ENCODE assay signal across 8 mouse cellular contexts in genomic region chr15:63340322-63341060, GRCm38 (mm10).
DNase-seq lines count a peak whose midpoint lies in the region; ATAC-seq lines count a peak whose summit lies in the region.

No protein-coding gene starts in this region.

- WGBS in heart, embryonic 16.5 days = 15% methylated on average over 6 of the region's 6 CpGs
- 39% methylated on average over 6 of the region's 6 CpGs for WGBS in neural tube, embryonic 14.5 days

- H3K9me3 ChIP-seq in heart, embryonic 16.5 days (replicated peaks; ENCODE audit: control insufficient read depth, low read length) = peaks cover 2% of the 10 kb centered on the region; the same call in 1 of the 2 replicates
- no peaks in the 10 kb centered on the region for H3K9me3 ChIP-seq in neural tube, embryonic 14.5 days (ENCODE audit: control insufficient read depth, low read length)

- H3K27ac ChIP-seq in heart, embryonic 16.5 days (ENCODE audit: low read length) = peak overlapping the region; percentile 43
- H3K27ac ChIP-seq in neural tube, embryonic 14.5 days (ENCODE audit: low read depth, low read length) = no peak overlapping the region

- peaks cover 13% of the 10 kb centered on the region for H3K4me1 ChIP-seq in heart, embryonic 16.5 days (ENCODE audit: control insufficient read depth, insufficient read depth, low read length)
- no peaks in the 10 kb centered on the region for H3K4me1 ChIP-seq in neural tube, embryonic 14.5 days (ENCODE audit: control insufficient read depth, insufficient read depth, low read length)

- ATAC-seq in heart, embryonic 16.5 days (replicated peaks; ENCODE audit: extremely low read depth, insufficient read depth, low FRiP score) = peak; percentile 96
- ATAC-seq in neural tube, embryonic 14.5 days (ENCODE audit: low read depth) = peak; percentile 41; the same call in 1 of the 2 replicates
- ATAC-seq in megakaryocyte progenitor cell, adult 5-6 weeks (replicated peaks; ENCODE audit: poor library complexity) = no peak

- no peaks in the 10 kb centered on the region for H3K27me3 ChIP-seq in heart, embryonic 16.5 days (ENCODE audit: control insufficient read depth, insufficient read depth, low read length)
- H3K27me3 ChIP-seq in neural tube, embryonic 14.5 days (ENCODE audit: control insufficient read depth, insufficient read depth, low read length) = no peaks in the 10 kb centered on the region

- H3K4me3 ChIP-seq in heart, embryonic 16.5 days (ENCODE audit: low read length) = no peak overlapping the region
- no peak overlapping the region for H3K4me3 ChIP-seq in neural tube, embryonic 14.5 days (ENCODE audit: low read depth, low read length)

- H3K4me2 ChIP-seq in heart, embryonic 16.5 days (ENCODE audit: low read depth, low read length) = no peak overlapping the region
- H3K4me2 ChIP-seq in neural tube, embryonic 14.5 days (ENCODE audit: low read depth, low read length) = no peak overlapping the region

- peak; percentile 72 for DNase-seq in urinary bladder, postnatal 14 days (ENCODE audit: low spot score)
- no peak for DNase-seq in urinary bladder, adult 2 months (ENCODE audit: low spot score)
- DNase-seq in fibroblast of lung, adult 2 months (ENCODE audit: low read depth) = peak; percentile 89
- peak; percentile 71 to 83 for DNase-seq in kidney, postnatal 4 days
- DNase-seq in thymus, postnatal 4 days = peak; percentile 40

- no peaks in the 10 kb centered on the region for H3K36me3 ChIP-seq in heart, embryonic 16.5 days (ENCODE audit: control insufficient read depth, insufficient read depth)
- no peaks in the 10 kb centered on the region for H3K36me3 ChIP-seq in neural tube, embryonic 14.5 days (ENCODE audit: control insufficient read depth, insufficient read depth, low read length)

- no peak overlapping the region for H3K9ac ChIP-seq in heart, embryonic 16.5 days (ENCODE audit: low read length)
- H3K9ac ChIP-seq in neural tube, embryonic 14.5 days (replicated peaks; ENCODE audit: low read depth, low read length) = no peak overlapping the region
